Mouse (Mus musculus) erythroblast, embryonic 14.5 days (primary cell): ENCODE results near the gene Adcy4.

Source experiments
- GATA1 ChIP-seq: IDR thresholded peaks from 2 replicates; pipeline ENCODE4 v1.6.1; 2012; ENCODE audit warnings: low read length, inconsistent platforms, mixed read lengths
- TAL1 ChIP-seq: IDR thresholded peaks from 3 replicates; pipeline ENCODE4 v1.6.1; 2012; ENCODE audit warnings: low read length, inconsistent platforms, mixed read lengths

- TF ChIP-seq GATA1 (no peak), TAL1 (no peak)
Measured at GRCm38 (mm10) chr14:55733889-55734288, 50.0 kb downstream of the Adcy4 start.
